Mouse (Mus musculus) thymus, postnatal 14 days (tissue): ENCODE data around the gene Cdkn2b.

Source experiments
- DNase-seq: peaks from one replicate; pipeline ENCODE4 v3.0.0; 2021

Gene Cdkn2b

DNA sequence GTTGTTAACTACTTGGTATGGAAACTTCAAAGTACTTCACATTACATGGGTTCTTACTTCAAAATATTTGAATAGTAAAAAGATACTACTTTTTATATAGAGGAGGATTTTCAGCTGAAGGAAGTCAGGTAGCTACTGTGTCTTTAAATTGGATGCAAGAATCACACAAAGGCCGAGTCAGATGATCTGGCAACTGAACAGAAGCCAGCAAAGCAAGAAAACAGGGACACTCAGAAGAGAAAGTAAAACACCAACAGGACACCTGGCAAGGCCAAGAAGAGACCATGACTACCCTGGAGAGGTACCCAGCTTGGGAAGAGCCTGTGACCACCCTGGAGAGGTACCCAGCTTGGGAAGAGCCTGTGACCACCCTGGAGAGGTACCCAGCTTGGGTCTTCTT is 24.3 kb downstream of the Cdkn2b start:
- DNase-seq, result no peak

DNA sequence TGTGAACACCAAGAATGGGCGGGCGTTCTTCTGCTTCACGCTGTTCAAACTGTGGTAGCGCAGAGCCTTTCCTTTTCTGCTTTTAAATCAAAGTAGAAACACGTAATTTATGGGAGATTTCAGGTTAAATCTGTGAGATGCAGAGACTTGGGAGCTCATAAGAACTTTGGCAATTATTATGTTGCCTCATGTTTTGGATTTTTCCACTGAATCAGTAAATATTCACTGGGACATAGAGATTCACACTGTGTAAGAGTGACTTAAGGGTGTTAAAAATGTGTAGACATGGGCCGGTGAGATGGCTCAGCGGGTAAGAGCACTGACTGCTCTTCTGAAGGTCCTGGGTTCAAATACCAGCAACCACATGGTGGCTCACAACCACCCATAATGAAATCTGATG is 25.2 kb downstream of the Cdkn2b start:
- no peak for DNase-seq

DNA sequence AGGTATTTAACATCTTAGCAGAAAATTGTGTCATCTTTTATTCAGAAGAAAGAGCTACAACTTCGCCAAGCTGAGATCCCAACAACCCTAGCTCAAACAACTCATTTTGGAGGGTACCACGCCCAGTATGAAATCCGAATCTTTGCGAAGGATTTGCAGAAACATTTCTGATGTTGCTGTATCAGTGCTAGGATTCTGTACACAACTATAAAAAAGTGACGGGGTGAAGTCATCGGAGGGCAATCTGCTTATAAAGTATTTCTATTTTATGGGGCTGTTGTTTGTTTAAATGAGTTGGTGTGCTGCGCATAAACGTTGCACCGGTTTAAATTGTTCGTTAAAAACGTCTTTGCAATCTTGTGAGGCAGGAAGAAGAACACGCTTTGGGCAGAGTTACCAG is 28.2 kb downstream of the Cdkn2b start:
- DNase-seq, result no peak

DNA sequence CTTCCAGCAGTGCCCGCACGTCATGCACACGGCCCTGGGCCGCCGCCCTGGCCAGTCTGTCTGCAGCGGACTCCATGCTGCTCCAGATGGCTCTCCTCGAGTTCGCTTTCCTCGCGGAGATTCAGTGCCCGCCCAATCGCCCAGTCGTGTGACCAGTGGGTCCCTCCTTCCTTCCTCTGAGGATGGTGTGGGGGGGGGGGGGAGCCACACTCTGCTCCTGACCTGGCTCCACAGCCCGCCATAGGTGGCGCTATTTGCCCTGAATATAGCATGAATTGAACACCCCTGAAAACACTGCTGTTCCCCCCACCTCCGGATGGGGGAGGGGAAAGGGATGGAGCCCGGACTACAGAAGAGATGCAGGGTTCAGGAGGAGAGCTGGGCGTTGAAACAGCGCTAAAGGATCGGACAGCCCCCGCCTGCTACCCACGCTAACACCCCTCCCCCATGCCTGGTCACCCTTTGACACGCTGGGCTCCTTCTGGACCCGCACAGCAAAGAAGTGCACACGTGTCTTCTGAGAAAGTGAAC is 28.7 kb downstream of the Cdkn2b start:
- no peak for DNase-seq

DNA sequence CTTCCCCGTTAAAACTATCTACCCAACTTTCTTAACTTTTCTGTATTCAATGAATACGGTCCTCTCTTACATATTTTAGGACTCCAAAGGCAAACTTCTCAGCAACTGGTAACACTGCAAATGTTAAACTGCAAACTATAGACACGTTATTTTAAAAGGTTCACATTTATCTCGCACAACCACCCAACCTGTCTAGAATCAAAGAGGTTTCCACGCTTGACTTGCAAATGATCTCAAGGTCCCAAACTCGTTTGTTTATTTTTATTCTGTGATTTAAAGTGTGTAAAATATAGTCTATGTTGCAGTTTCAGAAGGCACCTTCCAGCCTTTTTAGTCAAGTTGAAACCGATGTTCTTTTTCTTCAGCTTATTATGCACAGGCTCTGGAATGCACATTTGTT is 29.6 kb downstream of the Cdkn2b start:
- DNase-seq, result no peak

DNA sequence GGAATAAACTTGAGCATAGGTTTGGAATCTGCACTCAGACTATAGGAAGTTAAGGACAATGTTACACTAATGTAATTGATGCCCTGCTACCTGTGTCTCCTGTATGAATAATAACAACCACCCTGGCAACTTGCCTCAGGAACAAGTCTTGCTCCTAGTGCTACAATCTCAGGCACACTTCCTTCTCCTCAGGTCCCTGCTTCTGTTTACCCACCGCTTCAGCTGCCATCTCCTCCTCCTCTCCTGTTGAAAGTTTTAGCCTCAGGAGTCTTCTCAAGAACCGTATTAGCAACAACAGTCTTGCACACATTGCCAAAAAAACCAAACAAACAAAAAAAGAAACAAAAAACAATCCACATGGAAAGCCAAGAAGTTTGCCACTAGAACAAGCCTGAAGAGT is 31.2 kb downstream of the Cdkn2b start:
- DNase-seq, result no peak

DNA sequence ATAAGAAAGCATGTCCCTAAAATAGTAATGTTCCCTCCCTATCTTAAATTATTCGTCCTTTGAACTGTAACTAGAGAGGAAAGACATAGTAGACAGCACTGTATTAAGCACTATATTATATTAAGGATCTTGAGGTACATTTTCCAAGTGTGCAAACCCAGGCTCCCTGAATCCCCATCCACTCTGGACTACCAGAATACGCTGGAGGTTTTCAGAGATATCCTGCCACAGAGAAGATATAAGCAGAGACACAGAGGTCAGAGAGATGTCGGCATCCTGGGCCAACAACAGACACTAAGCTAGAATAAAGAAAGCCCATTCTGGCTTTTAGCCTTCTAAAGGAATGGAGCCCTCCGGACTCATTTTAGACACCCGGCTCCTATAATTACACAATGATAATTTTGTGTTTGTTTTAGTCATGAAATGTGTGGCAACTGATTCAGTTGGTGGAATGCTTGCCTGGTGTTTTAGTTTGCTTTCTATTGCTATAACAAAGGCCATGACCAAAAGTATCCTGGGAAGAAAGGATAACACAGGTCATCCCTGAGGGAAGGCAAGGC is 33.4 kb downstream of the Cdkn2b start:
- DNase-seq, result no peak

DNA sequence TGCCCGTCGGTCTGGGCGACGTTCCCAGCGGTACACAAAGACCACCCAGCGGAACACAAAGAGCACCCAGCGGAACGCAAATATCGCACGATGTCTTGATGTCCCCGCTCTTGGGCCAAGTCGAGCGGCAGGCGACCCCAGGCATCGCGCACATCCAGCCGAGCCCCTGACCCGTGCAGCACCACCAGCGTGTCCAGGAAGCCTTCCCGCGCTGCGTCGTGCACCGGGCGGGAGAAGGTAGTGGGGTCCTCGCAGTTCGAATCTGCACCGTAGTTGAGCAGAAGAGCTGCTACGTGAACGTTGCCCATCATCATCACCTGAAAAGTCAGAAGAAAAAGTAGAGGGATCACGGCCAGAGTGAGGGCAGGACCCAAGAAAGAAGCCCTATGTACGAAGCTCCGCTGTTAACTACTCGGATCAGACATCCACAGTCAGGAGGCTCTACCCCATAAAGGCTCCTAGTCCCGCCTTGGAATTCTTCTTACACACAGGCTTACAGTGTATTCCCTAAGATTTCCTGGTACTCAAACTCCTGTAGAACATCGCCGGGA is 34.1 kb downstream of the Cdkn2b start:
- no peak for DNase-seq

DNA sequence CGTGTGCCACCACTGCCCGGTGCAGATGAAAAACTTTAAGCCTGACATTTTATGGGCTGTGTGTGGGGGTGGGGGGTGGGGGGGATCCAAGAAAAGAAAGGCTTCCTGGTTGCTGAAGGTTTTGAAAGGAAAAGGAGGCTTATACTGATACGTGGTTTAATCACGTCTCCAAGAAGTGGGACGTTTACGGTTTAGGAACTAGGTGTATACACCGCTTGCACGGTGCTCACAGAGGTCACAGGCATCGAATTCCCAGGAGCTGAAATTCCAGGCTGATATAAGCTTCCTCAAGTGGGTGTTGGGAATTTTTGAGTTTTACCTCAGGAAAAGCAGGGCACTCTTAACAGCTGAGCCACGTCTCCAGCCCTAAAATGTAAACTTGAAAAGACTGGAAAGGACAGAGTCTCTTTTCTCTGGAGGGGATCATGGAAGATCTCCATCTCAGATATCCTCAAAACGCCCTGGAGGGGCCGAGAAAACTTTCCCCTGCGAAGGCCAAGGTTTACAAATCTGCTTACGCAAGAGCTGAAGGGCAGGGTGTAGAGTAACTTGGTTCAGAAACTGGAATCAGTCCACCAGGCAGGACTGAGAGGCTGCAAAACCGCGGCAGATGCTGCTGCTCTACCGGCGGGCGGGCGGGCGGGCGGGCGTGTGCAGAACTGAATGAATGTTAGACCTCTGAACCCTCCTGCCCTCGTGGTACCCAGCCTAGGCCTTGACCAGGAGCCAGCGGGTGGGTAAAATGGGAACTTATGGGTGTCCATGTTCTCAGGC is 34.8 kb downstream of the Cdkn2b start:
- DNase-seq, result no peak

DNA sequence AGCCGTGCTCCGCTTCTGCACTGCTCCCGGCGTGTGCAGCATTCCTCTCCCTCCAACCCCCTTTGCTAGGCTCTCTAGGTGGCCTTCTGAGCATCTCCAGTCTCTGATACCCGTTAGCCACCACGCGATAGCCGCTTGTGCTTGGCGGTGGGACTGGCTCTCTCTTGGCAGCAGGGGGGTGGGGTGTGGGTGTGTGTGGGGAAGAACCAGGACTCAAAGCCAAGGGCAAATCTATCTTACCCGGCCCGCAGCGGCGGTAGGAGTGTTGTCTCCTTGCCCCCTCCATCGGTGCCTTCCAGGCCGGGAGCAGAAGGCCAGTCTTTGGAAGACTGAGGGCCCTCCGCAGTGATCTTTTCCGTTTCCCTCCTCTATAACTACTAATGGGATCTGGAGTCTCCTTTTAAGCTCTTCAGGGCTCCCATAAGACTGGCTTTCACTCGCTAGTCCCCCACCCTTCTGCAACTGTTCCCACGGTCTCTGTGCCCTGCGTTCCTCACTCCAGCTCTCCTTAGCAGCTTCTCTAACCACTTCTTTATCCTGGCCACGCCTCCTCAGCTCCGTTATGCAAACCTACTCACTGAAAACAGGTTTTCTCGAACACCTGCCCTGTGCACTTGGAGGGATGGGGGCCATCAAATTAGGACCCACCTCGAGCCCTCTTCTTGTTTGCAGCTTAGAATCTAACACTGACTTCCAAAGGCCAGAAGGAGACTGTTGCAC is 35.9 kb downstream of the Cdkn2b start:
- DNase-seq, result no peak

DNA sequence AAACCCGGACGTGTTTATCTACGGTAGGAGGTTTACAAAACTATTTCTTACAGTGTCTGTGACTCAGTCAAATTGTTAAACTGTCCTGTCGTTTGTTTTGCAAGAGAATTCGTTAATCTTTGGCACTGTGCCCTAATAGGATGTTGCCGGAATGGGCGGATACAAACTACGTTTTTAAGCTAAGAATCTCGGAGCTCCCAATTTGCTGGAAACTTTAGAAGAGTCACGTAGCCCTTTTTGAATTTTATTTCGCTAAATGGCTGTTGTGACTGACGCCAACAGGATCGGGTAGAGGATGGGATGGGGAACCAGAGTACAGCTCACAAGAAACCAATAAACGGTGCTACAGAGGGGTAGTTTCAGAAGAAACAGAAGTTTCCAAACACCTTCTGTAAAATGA is 36.8 kb downstream of the Cdkn2b start:
- DNase-seq, result no peak

DNA sequence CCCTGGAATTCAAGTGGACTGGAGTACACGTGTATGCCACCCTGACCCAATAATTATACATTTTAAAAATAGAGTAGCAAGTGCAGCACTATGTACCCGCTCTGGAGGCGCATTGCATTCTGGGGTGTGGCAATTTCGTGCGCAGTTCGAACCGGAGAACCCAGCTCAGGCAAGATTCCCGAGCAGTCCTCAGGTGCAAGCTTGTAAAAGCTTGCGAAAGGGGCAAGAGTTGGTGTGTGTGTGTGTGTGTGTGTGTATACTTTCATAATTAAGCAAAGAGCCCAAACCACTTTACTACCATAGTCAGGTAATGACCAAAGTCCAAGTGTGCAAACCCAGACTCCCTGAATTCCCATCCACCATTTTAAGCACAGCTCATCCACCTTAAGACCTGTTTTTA is 37.3 kb downstream of the Cdkn2b start:
- DNase-seq, result no peak

DNA sequence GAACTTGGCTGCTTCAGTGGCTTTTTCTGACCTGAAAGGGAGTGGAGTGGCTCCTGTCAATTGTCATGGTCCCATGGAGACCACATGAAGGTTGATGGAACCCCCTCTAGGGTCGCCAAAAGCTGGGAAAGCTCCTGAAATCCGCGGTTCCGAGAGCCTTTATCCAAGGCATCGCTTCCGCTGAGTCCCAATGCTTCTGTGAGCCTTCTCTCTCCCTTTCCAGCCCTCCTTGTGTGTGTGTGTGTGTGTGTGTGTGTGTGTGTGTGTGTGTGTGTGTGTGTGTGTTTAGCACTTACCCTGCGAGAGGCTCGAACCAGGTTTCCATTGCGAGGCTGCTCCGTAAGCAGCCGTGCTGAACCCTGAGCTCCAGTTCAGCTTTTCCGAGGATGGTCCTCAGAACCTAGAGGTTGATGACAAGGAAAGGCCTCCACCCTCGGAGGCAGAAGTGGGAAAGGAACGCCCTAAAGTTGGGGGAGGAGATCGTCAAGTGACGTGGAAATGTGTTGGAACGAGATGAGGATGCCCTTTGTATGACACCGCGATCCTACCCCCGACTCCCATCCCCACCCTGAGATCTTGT is 37.8 kb downstream of the Cdkn2b start:
- no peak for DNase-seq

DNA sequence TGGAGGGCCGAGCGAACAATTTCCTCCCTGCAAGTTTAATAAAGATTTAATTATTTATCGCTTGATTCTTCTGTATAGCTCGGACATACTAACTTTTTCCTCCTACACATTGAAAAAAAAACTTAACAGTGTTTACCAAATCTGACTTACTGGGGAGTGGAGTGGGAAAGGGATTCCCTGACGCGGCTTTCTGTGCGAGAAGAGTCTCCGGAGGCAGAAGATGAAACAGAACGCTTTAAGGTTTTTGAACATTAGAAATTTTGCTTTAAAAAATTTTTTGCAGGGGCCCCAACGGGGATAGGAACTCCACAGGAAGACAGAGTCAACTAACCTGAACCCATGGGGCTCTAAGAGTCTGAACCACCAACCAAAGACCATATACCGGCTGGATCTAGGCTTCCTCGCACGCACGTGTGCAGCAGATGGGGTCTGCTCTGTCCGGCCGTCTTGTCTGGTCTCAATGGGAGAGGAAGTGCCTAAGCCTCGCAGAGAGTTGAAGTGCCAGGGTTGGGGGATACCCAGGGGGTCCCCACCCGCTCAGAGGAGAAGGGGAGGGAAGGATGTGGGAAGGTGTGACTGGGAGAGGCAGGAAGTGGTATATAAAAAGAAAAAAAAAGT is 38.6 kb downstream of the Cdkn2b start:
- DNase-seq, result no peak

DNA sequence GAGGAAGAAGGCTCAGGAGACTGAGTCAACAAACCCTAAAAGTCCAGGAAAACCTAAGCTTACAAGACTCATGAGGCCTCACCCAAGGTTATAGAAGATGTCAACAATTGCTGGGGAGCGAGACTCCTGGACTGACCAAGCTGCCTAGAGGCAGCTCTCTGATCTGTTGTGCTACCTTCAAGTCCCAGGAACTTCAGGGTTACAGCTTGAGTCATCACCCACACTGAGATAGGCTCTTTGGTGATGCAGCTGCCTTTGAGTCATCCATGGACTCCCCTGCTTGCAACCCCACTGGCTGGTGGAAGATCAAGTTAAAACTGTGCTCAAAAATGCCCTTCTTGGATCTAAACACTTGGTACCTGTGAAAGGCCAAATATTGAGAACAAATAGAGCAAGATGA is 53.1 kb downstream of the Cdkn2b start:
- no peak for DNase-seq
